Mouse (Mus musculus) megakaryocyte, embryonic 14.5 days (primary cell): ENCODE measurements around the gene Slc35e2.

Experiments
- FLI1 ChIP-seq: IDR thresholded peaks from 2 replicates; pipeline ENCODE4 v1.6.1; 2012; ENCODE audit warnings: low read length, inconsistent platforms, mixed read lengths
- GATA1 ChIP-seq: IDR thresholded peaks from 3 replicates; pipeline ENCODE4 v1.6.1; 2012; ENCODE audit warnings: mixed read lengths, low read length, inconsistent platforms, borderline replicate concordance

- TF ChIP-seq FLI1 (no peak), GATA1 (no peak)
Measured at GRCm38 (mm10) chr4:155613264-155613663, 12.0 kb downstream of the Slc35e2 start.
